Mouse (Mus musculus): ENCODE results near the gene Nfkb1. TPM values are rescaled to one million over a fixed set of nuclear protein-coding genes. Genes with fewer than 3 reads are reported as not detected.
A peak's percentile ranks its signal among the peaks of the same experiment; 100 is the strongest.

Nfkb1 gene
- polyA plus RNA-seq, 1 experiment from 2014 or later: 24.0 TPM

DNA sequence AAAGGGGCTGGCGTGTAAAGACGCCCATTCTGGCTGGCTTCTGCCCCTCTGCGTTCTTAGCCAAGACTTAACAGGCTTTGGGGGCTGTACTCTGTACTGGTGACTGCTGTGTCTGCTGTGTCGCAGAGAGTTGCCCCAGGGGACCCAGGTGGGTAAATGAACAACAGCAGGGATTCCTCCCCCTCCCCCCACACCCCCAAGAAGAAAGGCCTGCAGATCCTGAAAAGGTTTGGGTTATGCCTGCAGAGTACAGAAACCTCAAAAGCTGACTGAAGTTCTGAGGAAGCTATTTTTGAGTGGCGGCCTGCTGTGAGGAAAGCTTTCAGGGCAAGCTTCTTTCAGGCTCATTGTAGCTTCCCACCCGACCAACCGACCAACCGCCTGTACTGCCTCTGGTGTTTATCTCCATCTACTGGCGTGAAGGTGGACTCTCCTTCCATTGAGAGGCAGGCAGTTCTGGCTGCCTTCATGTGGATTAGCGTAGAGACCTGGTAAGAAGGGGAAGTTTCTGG is 109.7 kb downstream of the Nfkb1 start:
- WGBS: 24% methylated on average over 10 of the region's 10 CpGs
- Histone ChIP-seq H3K4me3 (ENCODE audit: low read length) (no peak overlapping the region), H3K27me3 (ENCODE audit: control insufficient read depth, insufficient read depth, low read length) (no peaks in the 10 kb centered on the region), H3K9me3 (replicated peaks; ENCODE audit: control insufficient read depth, low read length) (no peaks in the 10 kb centered on the region), H3K36me3 (ENCODE audit: control insufficient read depth, insufficient read depth) (peaks cover 10% of the 10 kb centered on the region), H3K4me1 (ENCODE audit: control insufficient read depth, insufficient read depth, low read length) (peaks cover 27% of the 10 kb centered on the region), H3K27ac (ENCODE audit: low read length) (peak overlapping the region; percentile 4; the same call in 1 of the 2 replicates), H3K4me2 (ENCODE audit: low read depth, low read length) (no peak overlapping the region), H3K9ac (ENCODE audit: low read length) (no peak overlapping the region)
- ATAC-seq (replicated peaks; ENCODE audit: extremely low read depth, insufficient read depth, low FRiP score): no peak; the same call in 1 of the 2 replicates

DNA sequence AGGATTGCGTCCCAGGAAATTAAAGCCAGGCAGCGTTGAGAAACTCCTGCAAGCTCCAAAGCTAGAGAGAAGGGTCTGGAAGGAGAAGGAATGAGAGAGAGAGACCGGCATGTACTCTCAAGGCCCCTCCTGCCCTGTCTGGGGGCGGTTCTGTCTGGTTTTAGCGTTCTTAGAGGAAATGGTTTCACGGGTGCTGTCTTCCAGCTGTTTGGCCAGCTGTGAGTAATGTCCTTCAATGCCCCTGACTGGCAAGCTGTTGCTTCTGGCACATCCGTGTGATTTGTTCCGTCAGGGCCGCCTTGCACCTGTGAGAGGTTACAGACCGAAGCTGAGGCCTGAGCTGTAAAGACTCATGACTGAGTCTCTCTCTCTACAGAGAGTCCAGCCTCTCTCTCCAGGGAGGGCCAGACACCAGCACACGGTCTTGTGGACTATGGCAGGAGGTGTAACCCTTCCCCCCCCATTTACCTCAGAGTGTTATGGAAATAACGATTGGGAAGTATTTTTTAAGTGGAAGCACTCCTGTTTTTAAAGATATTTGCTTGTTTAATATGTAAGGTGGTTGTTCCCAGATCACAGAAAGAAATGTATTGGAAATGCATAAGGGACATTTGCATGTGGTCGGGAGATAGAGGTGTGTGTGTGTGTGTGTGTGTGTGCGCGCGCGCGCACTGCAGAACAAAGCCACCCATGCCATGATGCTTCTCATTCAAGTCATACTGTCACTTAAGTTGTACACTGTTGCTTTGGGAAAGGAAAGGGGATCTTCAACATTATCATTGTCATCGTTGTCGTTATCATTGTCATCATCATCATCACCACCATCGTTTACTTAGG is 110.7 kb downstream of the Nfkb1 start:
- Histone ChIP-seq H3K4me2 (ENCODE audit: low read depth, low read length) (no peak overlapping the region), H3K4me3 (ENCODE audit: low read length) (no peak overlapping the region), H3K9me3 (replicated peaks; ENCODE audit: control insufficient read depth, low read length) (no peaks in the 10 kb centered on the region), H3K36me3 (ENCODE audit: control insufficient read depth, insufficient read depth) (peaks cover 10% of the 10 kb centered on the region; the same call in 1 of the 2 replicates), H3K27me3 (ENCODE audit: control insufficient read depth, insufficient read depth, low read length) (no peaks in the 10 kb centered on the region), H3K27ac (ENCODE audit: low read length) (no peak overlapping the region), H3K4me1 (ENCODE audit: control insufficient read depth, insufficient read depth, low read length) (peaks cover 20% of the 10 kb centered on the region), H3K9ac (ENCODE audit: low read length) (no peak overlapping the region)
- ATAC-seq (replicated peaks; ENCODE audit: extremely low read depth, insufficient read depth, low FRiP score): no peak
- WGBS: 74% methylated on average over 21 of the region's 21 CpGs

DNA sequence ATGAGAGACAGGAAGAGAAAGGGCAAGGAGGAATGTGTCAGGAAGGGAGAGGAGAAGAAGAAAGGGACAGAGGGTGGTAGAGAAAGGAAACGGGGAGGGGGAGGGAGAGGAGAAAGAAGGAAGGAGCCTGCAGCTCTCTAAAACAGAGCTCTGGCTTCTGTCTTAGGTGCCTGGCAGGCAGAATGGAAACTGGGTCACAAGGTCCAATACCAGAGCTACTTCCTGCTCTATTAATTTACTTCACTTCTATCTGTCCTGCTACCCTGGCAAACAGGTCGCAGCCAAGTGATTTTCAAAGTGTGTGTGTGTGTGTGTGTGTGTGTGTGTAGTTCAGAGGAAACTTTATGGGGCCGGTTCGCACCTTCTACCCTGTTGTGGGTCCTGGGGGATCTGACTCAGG is 112.2 kb downstream of the Nfkb1 start:
- Histone ChIP-seq H3K36me3 (ENCODE audit: control insufficient read depth, insufficient read depth) (peaks cover 3% of the 10 kb centered on the region; the same call in 1 of the 2 replicates), H3K9me3 (replicated peaks; ENCODE audit: control insufficient read depth, low read length) (no peaks in the 10 kb centered on the region), H3K27me3 (ENCODE audit: control insufficient read depth, insufficient read depth, low read length) (no peaks in the 10 kb centered on the region), H3K4me1 (ENCODE audit: control insufficient read depth, insufficient read depth, low read length) (peaks cover 21% of the 10 kb centered on the region), H3K27ac (ENCODE audit: low read length) (no peak overlapping the region), H3K4me2 (ENCODE audit: low read depth, low read length) (no peak overlapping the region), H3K9ac (ENCODE audit: low read length) (no peak overlapping the region), H3K4me3 (ENCODE audit: low read length) (no peak overlapping the region)
- 46% methylated on average over 4 of the region's 4 CpGs for WGBS
- ATAC-seq (replicated peaks; ENCODE audit: extremely low read depth, insufficient read depth, low FRiP score): peak; percentile 45

DNA sequence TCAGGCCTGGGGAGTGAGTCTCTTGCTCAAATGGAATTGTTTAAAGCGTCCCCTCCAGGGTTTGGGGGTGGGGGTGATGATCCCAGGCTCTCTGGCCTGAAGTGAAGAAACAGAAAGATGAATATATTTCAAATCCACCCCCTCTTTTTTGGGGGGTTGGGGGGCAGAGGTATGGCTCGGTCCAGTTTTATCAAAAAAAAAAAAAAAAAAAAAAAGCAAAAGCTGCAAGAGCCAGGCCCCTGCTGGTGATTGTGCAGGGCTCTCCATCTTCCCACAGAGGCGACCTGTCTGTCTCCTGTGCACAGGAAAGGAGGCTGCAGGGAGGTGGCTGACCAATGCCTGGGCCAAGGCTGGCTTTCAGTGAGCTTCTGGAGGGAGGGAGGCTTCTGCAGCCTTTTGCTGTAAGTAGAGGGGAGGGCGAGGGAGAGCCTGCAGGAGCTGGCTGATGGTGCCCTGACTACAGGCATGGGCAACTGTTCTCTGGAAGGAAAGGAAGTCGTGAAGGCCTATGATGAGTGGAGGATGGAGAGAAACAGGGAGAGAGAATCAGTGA is 112.7 kb downstream of the Nfkb1 start:
- no peak overlapping the region for H3K9ac ChIP-seq (ENCODE audit: low read length)
- H3K9me3 ChIP-seq (replicated peaks; ENCODE audit: control insufficient read depth, low read length): no peaks in the 10 kb centered on the region
- H3K27me3 ChIP-seq (ENCODE audit: control insufficient read depth, insufficient read depth, low read length): no peaks in the 10 kb centered on the region
- H3K4me1 ChIP-seq (ENCODE audit: control insufficient read depth, insufficient read depth, low read length): peaks cover 26% of the 10 kb centered on the region
- no peaks in the 10 kb centered on the region for H3K36me3 ChIP-seq (ENCODE audit: control insufficient read depth, insufficient read depth)
- H3K4me2 ChIP-seq (ENCODE audit: low read depth, low read length): no peak overlapping the region
- H3K4me3 ChIP-seq (ENCODE audit: low read length): no peak overlapping the region
- 54% methylated on average over 5 of the region's 5 CpGs for WGBS
- 0 out of 2 replicates have a peak overlapping the region, but pooled peaks have one; percentile 24 for H3K27ac ChIP-seq (ENCODE audit: low read length)
- ATAC-seq (replicated peaks; ENCODE audit: extremely low read depth, insufficient read depth, low FRiP score): no peak

DNA sequence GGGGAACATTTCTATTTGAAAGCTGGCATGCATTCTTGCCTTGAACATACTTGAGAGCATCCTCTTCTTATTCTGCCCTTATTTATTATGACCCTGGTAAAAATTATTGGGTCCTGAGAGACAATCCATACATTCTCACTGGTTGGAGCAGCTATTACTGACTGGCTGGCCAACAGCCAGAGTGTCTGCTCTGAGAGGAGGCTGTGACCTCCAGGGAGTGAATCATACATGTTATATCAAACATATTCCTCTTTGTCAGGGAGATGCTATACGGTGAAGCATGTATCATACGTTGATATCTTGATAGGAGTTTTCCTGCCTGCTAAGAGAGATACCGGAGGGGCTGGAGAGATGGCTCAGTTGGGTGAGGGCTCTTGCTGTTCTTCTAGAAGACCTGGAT is 116.2 kb downstream of the Nfkb1 start:
- no peaks in the 10 kb centered on the region for H3K27me3 ChIP-seq (ENCODE audit: control insufficient read depth, insufficient read depth, low read length)
- H3K4me3 ChIP-seq (ENCODE audit: low read length): no peak overlapping the region
- peaks cover 27% of the 10 kb centered on the region for H3K4me1 ChIP-seq (ENCODE audit: control insufficient read depth, insufficient read depth, low read length)
- H3K27ac ChIP-seq (ENCODE audit: low read length): no peak overlapping the region
- peaks cover 11% of the 10 kb centered on the region for H3K36me3 ChIP-seq (ENCODE audit: control insufficient read depth, insufficient read depth)
- H3K9ac ChIP-seq (ENCODE audit: low read length): no peak overlapping the region
- no peaks in the 10 kb centered on the region for H3K9me3 ChIP-seq (replicated peaks; ENCODE audit: control insufficient read depth, low read length)
- no peak for ATAC-seq (replicated peaks; ENCODE audit: extremely low read depth, insufficient read depth, low FRiP score)
- 53% methylated on average over 3 of the region's 3 CpGs for WGBS
- H3K4me2 ChIP-seq (ENCODE audit: low read depth, low read length): no peak overlapping the region

DNA sequence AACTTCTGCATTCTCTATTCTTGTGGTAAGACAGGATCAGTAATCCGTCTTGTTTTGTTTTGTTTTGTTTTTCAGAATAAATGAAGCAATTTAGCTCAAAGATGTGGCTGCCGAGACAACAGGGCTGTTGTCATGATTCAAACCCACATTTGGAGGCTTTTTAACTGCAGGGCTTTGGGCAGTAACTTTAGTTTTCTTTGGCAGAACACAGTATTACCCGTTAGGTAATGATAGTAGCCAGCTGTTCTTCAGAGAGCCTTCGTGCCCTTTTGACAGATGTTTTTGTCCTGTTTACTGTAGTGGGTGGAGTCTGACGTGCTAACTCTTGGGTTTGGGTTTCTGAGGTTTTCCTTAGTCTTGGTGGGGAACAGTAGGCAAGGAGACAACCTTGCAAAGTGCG is 118.3 kb downstream of the Nfkb1 start:
- H3K27me3 ChIP-seq (ENCODE audit: control insufficient read depth, insufficient read depth, low read length): no peaks in the 10 kb centered on the region
- no peak overlapping the region for H3K4me2 ChIP-seq (ENCODE audit: low read depth, low read length)
- no peak overlapping the region for H3K4me3 ChIP-seq (ENCODE audit: low read length)
- no peaks in the 10 kb centered on the region for H3K9me3 ChIP-seq (replicated peaks; ENCODE audit: control insufficient read depth, low read length)
- H3K4me1 ChIP-seq (ENCODE audit: control insufficient read depth, insufficient read depth, low read length): peaks cover 23% of the 10 kb centered on the region
- WGBS: 48% methylated on average over 6 of the region's 6 CpGs
- no peak for ATAC-seq (replicated peaks; ENCODE audit: extremely low read depth, insufficient read depth, low FRiP score)
- peaks cover 12% of the 10 kb centered on the region for H3K36me3 ChIP-seq (ENCODE audit: control insufficient read depth, insufficient read depth)
- no peak overlapping the region for H3K9ac ChIP-seq (ENCODE audit: low read length)
- 0 out of 2 replicates have a peak overlapping the region, but pooled peaks have one; percentile 25 for H3K27ac ChIP-seq (ENCODE audit: low read length)

DNA sequence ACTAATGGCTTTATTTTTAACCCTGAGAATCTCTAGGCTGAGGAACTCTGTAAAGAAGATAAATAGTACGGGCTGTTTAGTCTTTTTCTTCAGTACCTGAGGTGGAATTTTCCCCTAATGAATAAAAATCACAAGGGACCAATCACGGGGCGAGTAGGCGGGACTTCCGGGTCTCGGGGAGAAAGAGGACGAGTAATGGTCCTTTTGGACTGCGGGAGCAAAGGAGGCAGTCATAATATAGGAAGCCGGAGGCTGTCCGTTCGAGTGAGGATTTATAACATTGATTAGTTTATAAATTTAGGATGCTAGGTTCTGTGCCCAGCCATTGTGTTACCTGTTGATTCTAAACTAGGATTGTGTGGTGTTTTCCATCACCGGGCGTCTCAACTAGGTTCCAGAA is 119.8 kb downstream of the Nfkb1 start:
- no peak for ATAC-seq (replicated peaks; ENCODE audit: extremely low read depth, insufficient read depth, low FRiP score)
- Histone ChIP-seq H3K9ac (ENCODE audit: low read length) (no peak overlapping the region), H3K27ac (ENCODE audit: low read length) (no peak overlapping the region), H3K4me3 (ENCODE audit: low read length) (no peak overlapping the region), H3K27me3 (ENCODE audit: control insufficient read depth, insufficient read depth, low read length) (no peaks in the 10 kb centered on the region), H3K4me1 (ENCODE audit: control insufficient read depth, insufficient read depth, low read length) (peaks cover 28% of the 10 kb centered on the region), H3K9me3 (replicated peaks; ENCODE audit: control insufficient read depth, low read length) (no peaks in the 10 kb centered on the region), H3K4me2 (ENCODE audit: low read depth, low read length) (no peak overlapping the region), H3K36me3 (ENCODE audit: control insufficient read depth, insufficient read depth) (peaks cover 18% of the 10 kb centered on the region)
- 71% methylated on average over 13 of the region's 13 CpGs for WGBS

DNA sequence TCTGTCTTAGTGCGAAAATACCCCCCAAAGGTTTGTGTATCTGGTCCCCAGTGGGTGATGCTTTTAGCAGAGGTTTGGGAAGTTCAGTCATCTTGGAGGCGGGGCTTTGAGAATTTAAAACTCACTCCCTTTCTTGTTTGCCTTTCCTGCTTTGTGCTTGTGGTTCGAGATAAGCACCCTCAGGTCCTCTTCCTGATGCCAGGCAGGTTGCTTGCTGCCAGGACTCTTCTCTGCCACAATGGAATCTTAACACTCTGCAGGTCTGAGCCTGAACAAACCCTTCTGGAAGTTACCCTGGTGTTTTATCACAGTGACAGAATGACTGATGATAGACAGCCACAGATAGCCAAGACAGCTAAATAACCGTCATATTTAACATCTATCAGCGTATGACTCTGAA is 122.7 kb downstream of the Nfkb1 start:
- Histone ChIP-seq H3K9me3 (replicated peaks; ENCODE audit: control insufficient read depth, low read length) (no peaks in the 10 kb centered on the region), H3K9ac (ENCODE audit: low read length) (no peak overlapping the region), H3K36me3 (ENCODE audit: control insufficient read depth, insufficient read depth) (peaks cover 18% of the 10 kb centered on the region), H3K4me3 (ENCODE audit: low read length) (no peak overlapping the region), H3K4me2 (ENCODE audit: low read depth, low read length) (no peak overlapping the region), H3K27me3 (ENCODE audit: control insufficient read depth, insufficient read depth, low read length) (no peaks in the 10 kb centered on the region), H3K4me1 (ENCODE audit: control insufficient read depth, insufficient read depth, low read length) (peaks cover 18% of the 10 kb centered on the region), H3K27ac (ENCODE audit: low read length) (peak overlapping the region; percentile 44)
- WGBS: 32% methylated on average over 5 of the region's 5 CpGs
- peak; percentile 47; the same call in 1 of the 2 replicates for ATAC-seq (replicated peaks; ENCODE audit: extremely low read depth, insufficient read depth, low FRiP score)

DNA sequence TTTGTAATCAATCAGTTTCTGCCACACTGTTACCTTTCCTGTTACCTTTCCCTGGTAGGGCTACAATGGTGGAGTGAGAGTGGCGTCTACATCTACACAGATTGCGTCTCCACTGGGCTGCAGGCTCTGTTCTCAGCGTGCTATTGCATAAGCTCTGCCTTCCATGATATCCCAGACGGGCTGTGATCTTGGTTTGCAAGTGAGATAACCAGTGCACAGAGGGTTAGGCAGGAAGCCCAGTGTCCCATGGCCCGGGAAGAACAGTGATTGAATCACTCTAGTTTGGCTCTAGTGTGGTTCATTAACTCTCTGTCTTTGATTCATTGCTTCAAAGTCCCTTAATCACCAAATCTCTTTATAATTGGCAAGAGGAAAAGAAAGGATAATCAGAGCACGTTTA is 123.5 kb downstream of the Nfkb1 start:
- no peak overlapping the region for H3K9ac ChIP-seq (ENCODE audit: low read length)
- peaks cover 18% of the 10 kb centered on the region for H3K36me3 ChIP-seq (ENCODE audit: control insufficient read depth, insufficient read depth)
- no peak overlapping the region for H3K4me2 ChIP-seq (ENCODE audit: low read depth, low read length)
- no peaks in the 10 kb centered on the region for H3K27me3 ChIP-seq (ENCODE audit: control insufficient read depth, insufficient read depth, low read length)
- ATAC-seq (replicated peaks; ENCODE audit: extremely low read depth, insufficient read depth, low FRiP score): no peak
- no peak overlapping the region; the same call in 1 of the 2 replicates for H3K27ac ChIP-seq (ENCODE audit: low read length)
- peaks cover 17% of the 10 kb centered on the region for H3K4me1 ChIP-seq (ENCODE audit: control insufficient read depth, insufficient read depth, low read length)
- H3K4me3 ChIP-seq (ENCODE audit: low read length): no peak overlapping the region
- H3K9me3 ChIP-seq (replicated peaks; ENCODE audit: control insufficient read depth, low read length): no peaks in the 10 kb centered on the region
- WGBS: 46% methylated on average over 6 of the region's 6 CpGs
